Mouse (Mus musculus) small intestine, adult 2 months (tissue): Measurements from ENCODE around the gene Rbm5.

Source experiments
- CTCF ChIP-seq: fragments of 200-500 bp; IDR thresholded peaks from 2 replicates; pipeline ENCODE4 v1.5.1; 2012; ENCODE audit warnings: low read depth, mild to moderate bottlenecking, control low read depth, inconsistent platforms, low read length, moderate library complexity, mixed read lengths; ENCODE audit not compliant: insufficient replicate concordance, insufficient read length; ENCODE audit errors: extremely low read depth
- POLR2A ChIP-seq: fragments of 200-500 bp; IDR thresholded peaks from 2 replicates; pipeline ENCODE4 v1.6.1; 2012; ENCODE audit warnings: low read depth, mild to moderate bottlenecking, control low read depth, inconsistent platforms, low read length, moderate library complexity

- no peak for TF ChIP-seq CTCF
- no peak for TF ChIP-seq POLR2A
These were observed 46.8 kb downstream of the Rbm5 start for GRCm38 (mm10) chr9:107723794-107724531.
